Mouse (Mus musculus): ENCODE measurements around the gene Dll3. TPM values are rescaled to one million over a fixed set of nuclear protein-coding genes. Genes with fewer than 3 reads are reported as not detected.

The Dll3 gene
- 1.5 and 2.0 TPM in 2 replicates for polyA plus RNA-seq (2015; fragmentation: Nextera tagmentation; extraction: Ambion mirVana)

DNA sequence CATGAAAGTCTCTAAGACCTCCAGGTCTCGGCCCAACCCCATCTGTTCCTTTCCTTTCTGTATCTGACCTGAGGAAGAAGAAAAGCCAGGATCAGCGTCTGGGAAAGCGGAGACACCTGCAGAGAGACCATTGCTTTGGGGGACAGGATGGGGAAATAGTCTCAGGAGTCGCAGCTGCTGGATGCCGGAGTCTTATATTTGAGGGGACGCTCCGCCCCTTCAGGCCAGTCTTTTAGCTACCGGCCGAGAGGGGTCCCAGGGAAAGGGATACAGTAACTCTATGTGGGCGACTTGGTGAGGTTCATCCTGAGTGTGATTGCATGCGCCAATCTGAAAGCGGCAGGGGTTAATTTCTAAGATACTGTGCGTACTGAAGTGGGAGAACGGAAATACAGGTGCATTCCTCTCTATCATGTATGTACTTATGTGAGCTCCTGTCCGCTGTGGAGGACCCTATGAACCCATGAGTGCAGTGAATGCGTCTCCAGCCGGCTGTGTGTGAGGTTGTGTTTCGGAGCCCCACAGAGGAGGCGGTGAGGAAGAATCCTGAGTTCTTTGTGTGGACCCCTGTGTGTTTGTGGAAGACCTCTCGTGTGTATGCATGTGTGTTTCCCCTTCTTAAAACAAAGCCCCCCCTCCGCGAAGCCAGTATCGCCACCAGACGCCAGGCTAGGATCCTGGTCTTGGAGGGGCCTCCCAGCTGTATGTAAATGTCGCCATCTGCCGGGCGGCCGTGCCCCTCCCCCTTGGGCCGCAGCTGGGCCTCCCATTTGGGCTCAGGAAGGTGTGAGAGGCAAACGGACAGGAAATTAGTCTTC lies at the start of gene Dll3:
Gene Dll3, minus strand, starts transcription at position 623 of the 818 bp plus-strand sequence.

DNA sequence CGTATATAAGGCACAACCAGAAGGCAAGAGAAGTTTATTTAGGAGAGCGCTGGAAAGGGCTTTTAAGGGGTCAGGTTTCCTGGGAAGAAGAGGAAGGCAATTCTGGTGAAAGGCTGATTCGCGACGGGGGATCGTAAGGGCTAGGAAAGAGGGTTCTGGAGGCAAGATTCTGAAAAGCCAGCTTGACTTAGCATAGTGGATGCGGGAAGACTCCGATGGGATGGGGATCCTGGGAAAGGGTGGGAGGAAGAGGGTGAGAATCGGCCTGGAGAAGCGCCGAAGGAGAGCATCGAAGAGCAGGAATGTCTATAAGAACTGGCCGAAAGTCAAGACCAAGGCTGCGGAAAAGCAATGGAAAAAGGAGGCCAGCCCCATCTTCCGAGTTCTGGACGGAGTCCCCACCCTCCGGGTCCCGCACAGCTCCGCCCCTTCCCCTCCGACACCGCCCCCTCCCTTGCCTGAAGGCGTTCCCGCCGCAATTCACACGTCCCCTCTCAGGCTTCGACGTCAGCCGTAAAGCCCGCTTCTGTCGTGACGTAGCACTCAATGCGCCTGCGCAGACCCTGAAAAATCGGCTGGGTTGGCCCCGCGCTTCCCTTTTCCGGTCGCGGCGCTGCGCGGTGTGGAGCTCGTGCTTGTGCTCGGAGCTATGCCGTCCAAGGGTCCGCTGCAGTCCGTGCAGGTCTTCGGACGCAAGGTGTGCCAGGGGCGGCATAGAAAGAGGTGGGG lies 48.3 kb upstream of the Dll3 start, which contains the start of gene Rps16:
Gene Rps16, plus strand, starts transcription at position 498 of the 729 bp plus-strand sequence.

DNA sequence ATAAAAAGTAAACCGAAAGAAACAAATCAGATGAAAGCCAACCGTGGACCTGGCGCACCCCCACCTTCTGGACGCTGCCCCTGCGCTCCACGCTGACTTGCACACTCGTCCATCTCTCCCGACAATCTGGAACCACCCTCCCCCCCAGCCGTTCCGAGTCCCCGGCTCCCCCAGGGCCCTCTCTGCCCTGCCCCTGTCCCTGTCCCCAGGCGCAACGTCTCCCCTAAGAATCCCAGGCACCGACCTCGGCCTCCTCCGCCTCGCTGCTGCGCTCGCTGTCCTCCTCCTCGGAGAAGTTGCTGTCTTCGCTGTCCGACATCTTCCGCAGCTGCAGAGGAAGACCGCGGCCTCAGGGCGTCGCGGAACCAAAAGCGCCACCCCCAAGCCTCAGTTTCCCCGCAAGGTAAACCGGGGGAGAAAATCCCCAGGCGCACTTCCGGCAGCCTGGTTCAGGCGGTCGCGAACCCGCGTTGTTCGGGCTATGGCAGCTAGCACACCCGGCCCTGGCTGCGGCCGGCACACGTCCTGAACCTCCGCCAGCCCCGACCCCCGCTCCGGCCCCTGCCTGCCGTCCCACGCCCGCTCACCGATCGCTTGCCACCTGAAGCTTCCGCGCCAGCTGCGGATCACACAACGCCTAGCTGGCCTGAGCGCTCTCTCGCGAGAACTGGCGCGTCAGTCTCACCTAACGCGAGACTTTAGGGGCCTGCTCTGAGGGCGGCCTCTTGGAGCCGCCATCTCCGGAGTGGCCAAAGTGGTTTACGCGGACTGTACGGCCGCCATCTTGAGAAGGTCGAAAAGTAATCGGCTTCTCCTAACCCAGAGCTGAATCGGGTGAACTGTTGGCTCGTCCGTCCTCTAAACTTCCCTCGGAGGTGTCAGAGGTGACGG lies 36.3 kb upstream of the Dll3 start, which contains the start of gene Supt5:
Gene Supt5, minus strand, starts transcription at position 639 of the 891 bp plus-strand sequence.

DNA sequence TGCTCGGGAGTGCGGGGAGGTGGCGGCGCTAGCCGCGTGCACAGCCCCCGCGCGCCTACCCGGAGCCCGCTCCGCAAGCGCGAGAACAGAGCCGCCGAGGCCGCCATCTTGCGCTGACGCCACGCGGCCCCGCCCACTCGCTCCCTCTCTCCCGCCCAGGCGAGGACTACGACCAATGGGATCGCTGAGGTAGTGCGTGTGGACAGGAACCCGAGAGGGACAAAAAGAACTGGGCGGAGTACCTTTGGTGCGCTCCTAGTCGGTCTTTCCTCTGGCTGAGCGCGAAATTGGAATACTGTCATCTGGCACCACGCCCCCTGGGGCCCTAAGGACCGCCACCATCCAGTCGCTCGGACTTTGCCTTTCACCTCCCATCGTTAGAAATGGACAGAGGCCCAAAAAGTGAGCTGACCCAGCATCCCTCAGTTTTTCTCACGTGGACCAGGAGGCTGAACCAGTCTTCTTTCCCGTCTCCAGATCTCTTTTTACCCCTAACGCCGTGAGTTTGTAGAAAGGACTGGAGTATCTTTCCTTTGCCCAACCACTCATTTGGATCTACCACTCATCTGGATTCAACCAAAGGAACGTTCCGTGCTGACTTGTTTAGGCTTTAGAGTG lies 10.0 kb upstream of the Dll3 start, which contains the start of gene Timm50:
Gene Timm50, minus strand, starts transcription at position 147 of the 618 bp plus-strand sequence.

DNA sequence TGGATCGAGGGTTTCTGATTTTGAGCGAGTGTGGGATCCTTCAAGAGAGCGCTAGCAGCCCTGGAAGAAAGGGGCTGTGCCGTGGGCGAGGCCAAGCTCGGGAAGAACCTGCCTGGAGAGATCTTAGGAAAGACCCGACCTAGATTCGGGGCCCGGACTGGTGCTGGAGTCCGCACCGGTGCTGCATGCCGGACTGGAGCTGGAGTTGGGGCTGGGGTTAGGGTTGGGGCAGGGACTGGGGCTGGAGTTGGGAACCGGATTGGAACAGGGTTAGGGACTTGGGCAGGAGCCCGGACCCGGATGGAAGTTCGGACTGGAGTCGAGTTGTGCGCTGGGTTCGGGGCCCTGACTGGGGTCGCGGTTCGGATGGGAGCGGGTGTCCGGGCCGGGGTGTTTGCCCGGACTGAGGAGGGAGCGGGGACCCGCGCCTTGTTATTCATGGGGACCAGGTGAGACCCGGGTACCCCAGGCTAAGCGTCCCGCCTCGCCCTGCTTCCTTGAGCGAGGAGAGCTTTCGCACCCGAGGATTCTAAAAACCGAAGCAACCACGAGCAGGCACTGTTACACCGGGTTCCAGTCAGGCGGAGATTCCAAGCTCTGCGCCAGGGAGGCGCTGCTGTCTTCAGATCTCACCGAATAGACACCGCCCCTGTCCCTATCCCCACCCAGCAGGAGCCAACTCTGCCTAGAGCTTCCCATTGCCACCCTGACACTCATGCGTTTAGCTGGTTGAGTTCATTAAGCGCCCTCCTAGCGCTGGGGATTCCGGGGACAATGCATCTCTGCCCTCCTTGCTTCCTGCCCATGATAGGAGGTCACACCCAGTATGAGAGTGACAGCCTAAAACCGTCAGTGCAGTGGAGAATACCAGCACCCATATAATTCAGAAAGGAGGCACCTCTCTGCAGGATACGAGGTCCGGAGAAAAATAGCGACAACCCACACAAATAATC lies 11.1 kb downstream of the Dll3 start, which contains the start of gene Selenov:
Gene Selenov, minus strand, starts transcription at position 549 of the 953 bp plus-strand sequence.

DNA sequence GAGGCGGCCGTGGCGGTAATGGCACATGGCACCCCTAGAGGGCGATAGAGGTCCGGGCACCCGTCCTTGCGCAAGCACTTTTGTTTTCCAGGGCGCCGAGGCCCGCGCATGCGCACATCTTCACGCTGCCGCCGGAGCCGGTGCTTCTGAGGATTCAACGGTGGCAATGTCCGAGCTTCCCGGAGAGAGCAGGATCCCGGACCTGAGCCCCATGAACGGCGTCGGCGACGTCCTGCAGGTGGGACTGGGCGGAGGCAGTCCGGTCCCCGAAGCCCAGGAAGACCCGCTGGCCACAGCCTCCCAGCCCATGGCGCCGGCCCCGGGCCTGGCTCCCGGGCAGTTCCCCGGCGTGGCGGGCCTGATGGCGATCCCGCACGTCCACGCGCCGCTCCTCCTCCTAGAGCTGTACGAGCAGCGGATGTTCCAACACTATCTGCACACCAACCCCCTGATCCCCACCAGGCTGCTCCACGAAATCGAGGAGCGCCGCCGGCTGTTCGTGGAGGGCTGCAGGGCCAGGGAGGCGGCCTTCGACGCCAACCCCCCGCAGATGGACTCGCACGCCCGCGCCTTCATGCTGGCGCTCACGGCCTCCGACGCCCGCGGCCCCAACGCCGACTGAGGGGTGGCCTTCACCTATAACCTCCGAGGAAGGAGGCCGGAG lies 24.3 kb downstream of the Dll3 start, which contains the start of gene Eid2b:
Gene Eid2b, plus strand, starts transcription at position 125 of the 664 bp plus-strand sequence.

DNA sequence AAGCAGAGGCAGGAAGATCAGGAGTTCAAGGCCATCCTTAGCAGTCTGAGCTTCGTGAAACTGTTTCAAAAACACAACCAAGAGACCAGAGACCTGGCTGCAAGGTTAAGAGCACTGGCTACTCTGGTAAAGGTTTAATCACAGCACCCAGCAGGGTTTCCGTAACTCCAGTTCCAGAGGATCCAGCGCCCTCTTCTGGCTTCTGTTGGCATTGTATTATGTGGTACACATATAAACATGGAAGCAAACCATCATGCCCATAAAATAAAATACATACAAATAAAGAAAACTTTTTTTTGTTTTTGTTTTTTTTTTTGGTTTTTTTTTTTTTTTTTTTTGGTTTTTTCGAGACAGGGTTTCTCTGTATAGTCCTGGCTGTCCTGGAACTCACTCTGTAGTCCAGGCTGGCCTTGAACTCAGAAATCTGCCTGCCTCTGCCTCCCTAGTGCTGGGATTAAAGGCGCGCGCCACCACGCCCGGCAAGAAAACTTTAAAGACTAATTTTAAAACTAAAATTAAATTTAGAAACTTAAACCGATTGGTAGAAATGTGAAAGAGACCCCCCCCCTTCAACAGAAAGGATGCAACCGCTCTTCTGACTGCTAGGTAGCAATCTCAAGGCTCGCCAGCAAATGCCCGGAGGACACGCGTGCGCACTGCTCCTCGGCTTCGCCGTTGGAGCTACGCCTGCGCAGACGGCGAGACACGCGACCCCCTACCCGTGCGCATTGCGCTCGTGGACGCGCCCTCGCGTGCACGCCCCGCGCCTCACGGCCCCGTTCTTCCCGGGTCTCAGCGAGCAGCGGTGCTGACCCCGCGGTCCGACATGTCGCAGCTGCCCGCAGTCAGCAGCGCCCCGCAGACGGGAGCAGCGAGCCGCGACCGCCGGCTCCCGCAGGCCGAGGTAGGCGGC lies 34.7 kb downstream of the Dll3 start, which contains the start of gene Eid2:
Gene Eid2, plus strand, starts transcription at position 753 of the 913 bp plus-strand sequence.

Other genes starting within 250 kb of the Dll3 start
- 0.19 and 1.4 TPM in 2 replicates for gene Fcgbp, start 231.0 kb downstream of the Dll3 start, polyA plus RNA-seq (2015; fragmentation: Nextera tagmentation; extraction: Ambion mirVana)
- gene 9530053A07Rik, start 172.8 kb downstream of the Dll3 start, polyA plus RNA-seq (2015; fragmentation: Nextera tagmentation; extraction: Ambion mirVana) = 0.02 TPM in 1 of 2 replicates, not detected in the other
- 48.1 and 65.3 TPM in 2 replicates for gene Fbl, start 132.5 kb downstream of the Dll3 start, polyA plus RNA-seq (2015; fragmentation: Nextera tagmentation; extraction: Ambion mirVana)
- gene Dyrk1b, start 122.8 kb downstream of the Dll3 start, polyA plus RNA-seq (2015; fragmentation: Nextera tagmentation; extraction: Ambion mirVana) = 13.1 and 17.8 TPM in 2 replicates
- gene Eid2, start 34.4 kb downstream of the Dll3 start, polyA plus RNA-seq (2015; fragmentation: Nextera tagmentation; extraction: Ambion mirVana) = 20.3 and 22.3 TPM in 2 replicates
- 15.7 and 23.4 TPM in 2 replicates for gene Eid2b, start 24.5 kb downstream of the Dll3 start, polyA plus RNA-seq (2015; fragmentation: Nextera tagmentation; extraction: Ambion mirVana)
- 1.5 and 1.7 TPM in 2 replicates for gene Selenov, start 11.1 kb downstream of the Dll3 start, polyA plus RNA-seq (2015; fragmentation: Nextera tagmentation; extraction: Ambion mirVana)
- 84.5 and 101 TPM in 2 replicates for gene Timm50, start 9.8 kb upstream of the Dll3 start, polyA plus RNA-seq (2015; fragmentation: Nextera tagmentation; extraction: Ambion mirVana)
- 40.1 and 64.1 TPM in 2 replicates for gene Supt5, start 36.5 kb upstream of the Dll3 start, polyA plus RNA-seq (2015; fragmentation: Nextera tagmentation; extraction: Ambion mirVana)
- 936 and 1,000 TPM in 2 replicates for gene Rps16, start 48.4 kb upstream of the Dll3 start, polyA plus RNA-seq (2015; fragmentation: Nextera tagmentation; extraction: Ambion mirVana)
- 14.1 and 19.6 TPM in 2 replicates for gene Plekhg2, start 70.4 kb upstream of the Dll3 start, polyA plus RNA-seq (2015; fragmentation: Nextera tagmentation; extraction: Ambion mirVana)
- gene Zfp36, start 78.0 kb upstream of the Dll3 start, polyA plus RNA-seq (2015; fragmentation: Nextera tagmentation; extraction: Ambion mirVana) = 12.1 and 14.2 TPM in 2 replicates
- gene Med29, start 90.5 kb upstream of the Dll3 start, polyA plus RNA-seq (2015; fragmentation: Nextera tagmentation; extraction: Ambion mirVana) = 45.3 and 51.7 TPM in 2 replicates
- 44.0 and 59.0 TPM in 2 replicates for gene Paf1, start 90.7 kb upstream of the Dll3 start, polyA plus RNA-seq (2015; fragmentation: Nextera tagmentation; extraction: Ambion mirVana)
- 44.1 and 59.3 TPM in 2 replicates for gene Gmfg, start 135.2 kb upstream of the Dll3 start, polyA plus RNA-seq (2015; fragmentation: Nextera tagmentation; extraction: Ambion mirVana)
- 3.4 and 5.3 TPM in 2 replicates for gene Lrfn1, start 149.7 kb upstream of the Dll3 start, polyA plus RNA-seq (2015; fragmentation: Nextera tagmentation; extraction: Ambion mirVana)
- not detected in 2 replicates for gene Ifnl2, start 208.2 kb upstream of the Dll3 start, polyA plus RNA-seq (2015; fragmentation: Nextera tagmentation; extraction: Ambion mirVana)
- gene Ifnl3, start 220.6 kb upstream of the Dll3 start, polyA plus RNA-seq (2015; fragmentation: Nextera tagmentation; extraction: Ambion mirVana) = not detected in 2 replicates
- gene Sycn, start 238.6 kb upstream of the Dll3 start, polyA plus RNA-seq (2015; fragmentation: Nextera tagmentation; extraction: Ambion mirVana) = 0.26 and 0.57 TPM in 2 replicates
- gene Nccrp1, start 245.0 kb upstream of the Dll3 start, polyA plus RNA-seq (2015; fragmentation: Nextera tagmentation; extraction: Ambion mirVana) = 0.13 TPM in 1 of 2 replicates, not detected in the other